Mouse (Mus musculus) stomach, embryonic 14.5 days (tissue): ENCODE measurements around the gene Eddm3b. TPM values are rescaled to one million over a fixed set of nuclear protein-coding genes. Genes with fewer than 3 reads are reported as not detected.

ENCODE experiments used
- ATAC-seq: fragments of 200-750 bp; cut with Nextera tagmentation; 2 replicates; pipeline ENCODE4 v1.8.0; 2017; ENCODE audit warnings: low read depth, moderate TSS enrichment; ENCODE audit not compliant: insufficient number of reproducible peaks, insufficient read depth, low FRiP score
- H3K27ac ChIP-seq: fragments of 300-500 bp; sonication (generic); 2 replicates; pipeline ENCODE4 v1.5.1; 2014; ENCODE audit warnings: mild to moderate bottlenecking, low read length, moderate library complexity, mixed read lengths
- H3K27me3 ChIP-seq: fragments of 300-500 bp; sonication (generic); 2 replicates; pipeline ENCODE4 v1.6.1; 2014; ENCODE audit warnings: low read length, control low read depth, mixed read lengths; ENCODE audit not compliant: control insufficient read depth, insufficient read depth
- H3K36me3 ChIP-seq: fragments of 300-500 bp; sonication (generic); 2 replicates; pipeline ENCODE4 v1.6.1; 2014; ENCODE audit warnings: mild to moderate bottlenecking, control low read depth, low read length, moderate library complexity, mixed read lengths; ENCODE audit not compliant: control insufficient read depth, insufficient read depth
- H3K4me1 ChIP-seq: fragments of 300-500 bp; sonication (generic); 2 replicates; pipeline ENCODE4 v1.6.1; 2014; ENCODE audit warnings: low read length, control low read depth, mixed read lengths; ENCODE audit not compliant: control insufficient read depth, insufficient read depth
- H3K4me2 ChIP-seq: fragments of 300-500 bp; sonication (generic); replicated peaks from 2 replicates; pipeline ENCODE4 v1.6.1; 2014; ENCODE audit warnings: low read depth, low read length, control low read depth
- H3K4me3 ChIP-seq: fragments of 300-500 bp; sonication (generic); 2 replicates; pipeline ENCODE4 v1.5.1; 2014; ENCODE audit warnings: low read depth, low read length, control low read depth
- H3K9ac ChIP-seq: fragments of 300-500 bp; sonication (generic); replicated peaks from 2 replicates; pipeline ENCODE4 v1.6.1; 2014; ENCODE audit warnings: low read depth, mild to moderate bottlenecking, control low read depth, low read length, moderate library complexity, mixed read lengths
- H3K9me3 ChIP-seq: fragments of 300-500 bp; sonication (generic); 2 replicates; pipeline ENCODE4 v1.6.1; 2016; ENCODE audit warnings: low read depth, low read length, control low read depth; ENCODE audit not compliant: control insufficient read depth
- WGBS: fragments of 180-500 bp; shearing (Covaris S2); extraction: QIAGEN DNeasy Blood & Tissue Kit; methylation state at CpG from one replicate; pipeline ENCODE4 v1.1.7; 2014; 5-methylcytosine and 5-hydroxymethylcytosine counted together
- polyA plus RNA-seq: library from polyadenylated mRNA; unstranded; fragments of >200 nt; fragmentation: Nextera tagmentation; extraction: Ambion mirVana; gene quantifications from 2 replicates; pipeline ENCODE4 v1.2.1, GENCODE M21; 2014

Gene Eddm3b
- polyA plus RNA-seq, 1 experiment from 2014 or later = not detected

DNA sequence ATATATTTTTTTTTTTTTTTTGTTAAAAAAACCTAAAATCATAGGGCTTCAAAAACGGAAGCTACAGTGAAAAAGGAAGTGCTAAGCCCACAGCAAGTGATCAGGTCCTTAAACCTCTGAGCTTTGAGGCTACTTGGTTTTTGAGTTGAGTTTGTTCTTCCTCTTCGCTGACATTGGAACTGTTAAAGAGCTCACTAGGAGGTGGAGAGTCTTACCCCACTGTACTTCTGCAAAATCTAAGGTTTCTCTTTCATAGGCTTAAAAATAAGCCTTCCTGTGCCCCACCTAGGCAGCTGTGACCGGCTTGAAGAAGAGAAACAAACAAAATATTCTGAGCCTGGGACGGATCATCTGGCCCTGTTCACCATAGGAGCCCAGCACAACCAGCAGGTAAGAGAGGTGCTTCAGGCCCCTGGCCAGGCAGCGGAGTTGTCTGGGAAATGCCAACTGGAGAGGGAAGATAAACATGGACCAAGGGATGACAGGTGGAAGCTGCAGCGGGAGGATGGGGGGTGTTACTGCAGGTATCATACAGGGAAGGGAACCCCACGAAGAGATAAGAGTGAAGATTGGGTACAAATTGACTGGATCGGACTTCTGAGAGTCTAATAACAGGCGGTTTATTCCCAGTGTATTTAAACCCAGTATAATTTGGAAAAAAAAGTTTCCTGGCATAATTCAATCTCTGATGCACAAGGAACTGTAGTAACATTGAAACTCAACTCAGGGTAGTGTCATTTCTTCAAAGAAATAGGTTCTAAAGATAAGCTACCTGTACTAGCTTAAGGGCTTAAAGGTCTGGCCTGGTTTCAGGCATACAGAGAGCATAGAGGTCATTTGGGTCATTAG, 14.8 kb downstream of the Eddm3b start:
- Histone ChIP-seq H3K4me2 (no peak overlapping the region), H3K9ac (no peak overlapping the region), H3K27ac (no peak overlapping the region), H3K9me3 (no peaks in the 10 kb centered on the region), H3K36me3 (no peaks in the 10 kb centered on the region), H3K4me1 (no peaks in the 10 kb centered on the region), H3K4me3 (no peak overlapping the region), H3K27me3 (no peaks in the 10 kb centered on the region)
- ATAC-seq = no peak
- 77% methylated on average over 9 of the region's 9 CpGs for WGBS

DNA sequence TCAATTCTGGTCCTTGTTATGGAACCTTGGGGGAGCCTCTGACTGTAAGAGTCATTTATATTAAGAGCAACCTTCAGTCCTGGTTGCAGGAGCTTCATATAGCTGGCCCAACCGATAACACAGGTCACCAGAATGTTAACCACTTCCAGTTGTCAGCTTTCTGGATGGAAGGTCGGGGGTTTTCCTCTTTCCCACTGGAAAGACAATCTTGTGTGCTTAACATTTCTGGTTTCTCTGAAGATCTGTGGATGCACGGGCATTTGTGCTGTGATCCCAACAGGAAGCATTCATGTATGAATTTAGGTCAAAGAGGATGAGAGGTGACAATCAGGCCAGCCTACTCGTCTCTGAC, 15.4 kb downstream of the Eddm3b start:
- Histone ChIP-seq H3K4me1 (no peaks in the 10 kb centered on the region), H3K9ac (no peak overlapping the region), H3K9me3 (no peaks in the 10 kb centered on the region), H3K27ac (no peak overlapping the region), H3K27me3 (no peaks in the 10 kb centered on the region), H3K36me3 (no peaks in the 10 kb centered on the region), H3K4me3 (no peak overlapping the region), H3K4me2 (no peak overlapping the region)
- ATAC-seq = no peak
- WGBS = 73% methylated on average over 4 of the region's 4 CpGs

DNA sequence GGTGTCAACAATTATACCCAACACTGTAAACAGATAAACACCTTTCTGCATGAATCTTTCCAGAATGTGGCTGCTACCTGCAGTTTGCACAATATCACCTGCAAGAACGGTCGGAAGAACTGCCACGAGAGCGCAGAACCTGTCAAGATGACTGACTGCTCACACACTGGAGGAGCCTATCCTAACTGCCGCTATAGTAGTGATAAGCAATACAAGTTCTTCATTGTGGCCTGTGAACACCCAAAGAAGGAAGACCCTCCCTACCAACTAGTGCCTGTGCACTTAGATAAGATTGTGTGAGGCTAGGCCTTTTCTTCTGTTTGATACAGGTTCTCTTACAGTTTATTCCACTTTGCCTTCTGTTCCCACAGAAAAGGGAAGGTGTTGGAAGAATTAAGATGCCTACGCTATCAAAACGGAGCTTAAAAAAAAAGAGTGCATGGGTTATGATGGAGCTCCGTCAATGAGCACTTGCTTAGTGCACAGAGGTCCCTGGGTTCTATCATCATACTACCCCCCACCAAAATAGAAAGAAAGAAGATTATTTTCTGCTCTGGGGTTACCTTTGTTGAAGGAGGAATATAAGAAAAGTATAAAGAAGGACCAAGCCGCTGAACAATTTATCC, 16.2 kb downstream of the Eddm3b start:
- Histone ChIP-seq H3K4me1 (no peaks in the 10 kb centered on the region), H3K36me3 (no peaks in the 10 kb centered on the region), H3K4me3 (no peak overlapping the region), H3K9me3 (no peaks in the 10 kb centered on the region), H3K27me3 (no peaks in the 10 kb centered on the region), H3K27ac (no peak overlapping the region), H3K9ac (no peak overlapping the region), H3K4me2 (no peak overlapping the region)
- 78% methylated on average over 9 of the region's 9 CpGs for WGBS
- ATAC-seq = peak; percentile 68; the same call in 1 of the 2 replicates

DNA sequence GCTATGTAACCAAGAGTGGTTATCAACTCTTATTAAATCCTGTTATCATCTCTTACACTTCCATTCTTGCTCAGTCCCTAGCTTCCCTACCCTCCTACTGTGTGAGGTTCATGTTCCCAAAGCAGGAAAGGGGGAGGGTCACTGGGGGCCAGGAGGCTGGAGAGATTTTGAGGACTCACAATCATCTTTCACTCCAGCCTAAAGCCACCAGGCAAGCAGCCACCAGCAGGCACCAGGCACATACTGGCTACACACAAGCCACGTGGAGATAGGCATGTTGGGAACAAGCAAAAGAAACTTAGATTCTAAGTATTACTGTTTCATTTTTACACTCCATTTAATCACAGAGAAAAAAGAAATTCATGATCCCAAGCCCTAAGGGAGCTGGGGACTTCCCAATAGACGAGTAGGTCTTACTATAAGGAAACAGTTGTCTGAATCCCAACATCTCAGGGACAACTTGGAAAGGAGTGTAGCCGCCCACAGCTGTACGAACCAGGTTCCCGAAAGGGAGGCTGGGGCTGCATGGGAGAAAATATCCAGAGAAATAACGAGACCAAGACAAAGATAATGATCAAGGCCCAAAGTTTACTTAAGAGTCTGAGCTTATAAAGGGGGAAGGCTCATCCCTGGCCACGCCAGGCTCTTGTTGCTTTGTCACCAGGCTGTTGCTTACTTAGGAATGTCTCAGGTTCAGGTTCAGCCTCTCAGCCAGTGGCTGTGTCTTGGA, 17.0 kb downstream of the Eddm3b start:
- no peaks in the 10 kb centered on the region for H3K9me3 ChIP-seq
- H3K27me3 ChIP-seq = no peaks in the 10 kb centered on the region
- no peak overlapping the region for H3K27ac ChIP-seq
- H3K4me2 ChIP-seq = no peak overlapping the region
- no peaks in the 10 kb centered on the region for H3K4me1 ChIP-seq
- H3K36me3 ChIP-seq = no peaks in the 10 kb centered on the region
- no peak for ATAC-seq
- H3K4me3 ChIP-seq = no peak overlapping the region
- no peak overlapping the region for H3K9ac ChIP-seq
- 74% methylated on average over 7 of the region's 7 CpGs for WGBS

DNA sequence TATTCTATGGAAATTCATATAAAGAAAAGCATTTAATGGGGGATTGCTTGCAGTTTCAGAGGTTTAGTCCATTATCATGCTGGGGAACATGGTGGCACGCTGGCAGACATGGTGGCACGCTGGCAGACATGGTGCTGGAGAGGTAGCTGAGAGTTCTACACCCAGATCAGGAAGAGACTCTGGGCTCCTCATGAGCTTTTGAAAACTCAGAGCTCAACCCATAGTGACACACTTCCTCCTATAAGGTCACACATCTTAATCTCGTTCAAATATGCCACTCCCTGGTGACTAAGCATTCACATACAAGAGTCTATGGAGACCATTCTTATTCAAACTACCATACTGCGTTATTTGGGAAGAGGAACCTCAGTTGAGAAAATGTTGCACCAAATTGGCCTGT, 18.1 kb downstream of the Eddm3b start:
- H3K9me3 ChIP-seq = no peaks in the 10 kb centered on the region
- WGBS = 80% methylated on average over 4 of the region's 4 CpGs
- no peak overlapping the region for H3K4me3 ChIP-seq
- no peak overlapping the region for H3K27ac ChIP-seq
- no peaks in the 10 kb centered on the region for H3K36me3 ChIP-seq
- no peak overlapping the region for H3K9ac ChIP-seq
- H3K27me3 ChIP-seq = no peaks in the 10 kb centered on the region
- H3K4me1 ChIP-seq = no peaks in the 10 kb centered on the region
- H3K4me2 ChIP-seq = no peak overlapping the region
- peak; percentile 77 for ATAC-seq

DNA sequence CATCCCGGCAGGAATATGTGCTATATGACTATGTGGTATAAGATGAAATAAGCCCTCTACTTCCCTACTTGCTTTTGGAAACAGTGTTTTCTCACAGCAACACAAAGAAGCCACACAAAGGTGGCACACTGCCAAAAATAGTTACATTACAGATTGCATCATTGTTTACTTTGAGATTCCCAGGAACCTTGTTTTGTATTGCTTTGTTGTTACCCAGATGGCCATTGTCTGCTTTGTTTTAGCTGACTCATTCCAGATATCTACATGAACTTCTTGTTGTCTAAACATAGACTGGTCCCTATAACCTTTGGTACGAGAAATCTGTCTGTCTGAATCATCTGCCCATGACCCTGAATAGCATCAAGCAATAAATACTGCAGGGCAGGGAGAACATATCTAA, 26.1 kb downstream of the Eddm3b start:
- no peak overlapping the region for H3K9ac ChIP-seq
- H3K36me3 ChIP-seq = no peaks in the 10 kb centered on the region
- no peaks in the 10 kb centered on the region for H3K4me1 ChIP-seq
- H3K9me3 ChIP-seq = no peaks in the 10 kb centered on the region
- no peak overlapping the region for H3K4me3 ChIP-seq
- no peak for ATAC-seq
- H3K27me3 ChIP-seq = no peaks in the 10 kb centered on the region
- H3K4me2 ChIP-seq = no peak overlapping the region
- 74% methylated on average over 2 of the region's 2 CpGs for WGBS
- no peak overlapping the region for H3K27ac ChIP-seq

DNA sequence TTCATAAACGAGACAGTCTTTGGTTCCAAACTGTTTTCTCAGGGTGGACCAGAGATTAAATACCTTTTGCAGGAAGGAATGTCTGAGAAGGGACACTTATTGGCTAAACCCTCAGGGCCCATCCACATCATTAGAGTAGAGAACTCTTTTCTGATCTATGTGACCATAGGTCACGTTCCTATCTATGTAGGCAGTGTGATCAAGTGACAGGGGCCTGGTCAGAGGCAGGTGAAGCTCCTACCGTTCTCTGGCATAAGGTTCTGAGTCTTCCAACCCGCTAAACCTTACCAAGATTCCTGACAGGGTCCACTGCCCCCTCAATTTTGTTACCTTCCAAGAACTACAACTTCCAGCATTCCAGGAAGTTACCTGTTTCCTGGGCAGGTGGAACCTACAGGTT, 27.9 kb downstream of the Eddm3b start:
- H3K4me1 ChIP-seq = no peaks in the 10 kb centered on the region
- no peak overlapping the region for H3K4me2 ChIP-seq
- H3K4me3 ChIP-seq = no peak overlapping the region
- no peak overlapping the region for H3K27ac ChIP-seq
- H3K36me3 ChIP-seq = no peaks in the 10 kb centered on the region
- 85% methylated on average over 4 of the region's 4 CpGs for WGBS
- no peaks in the 10 kb centered on the region for H3K27me3 ChIP-seq
- H3K9ac ChIP-seq = no peak overlapping the region
- no peak for ATAC-seq
- no peaks in the 10 kb centered on the region for H3K9me3 ChIP-seq

DNA sequence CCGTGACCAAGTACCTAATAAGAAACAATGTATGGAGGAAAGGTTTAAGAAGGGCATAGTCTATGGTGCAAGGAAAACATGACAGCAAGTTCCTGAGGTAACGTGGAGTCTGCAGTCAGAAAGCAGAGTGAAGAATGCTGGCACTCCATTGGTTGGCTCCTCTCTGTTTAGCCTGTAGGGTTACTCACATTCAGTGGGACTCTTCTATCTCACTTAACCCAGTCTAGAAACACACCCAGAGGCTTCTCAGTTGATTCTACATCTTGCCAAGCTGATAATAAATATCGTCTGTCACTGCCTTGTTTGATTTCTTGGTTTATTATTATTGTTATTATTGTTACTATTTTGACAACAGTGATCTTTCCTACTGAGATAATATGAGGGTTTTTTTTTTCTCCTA, 28.3 kb downstream of the Eddm3b start:
- ATAC-seq = no peak; the same call in 1 of the 2 replicates
- Histone ChIP-seq H3K36me3 (no peaks in the 10 kb centered on the region), H3K27ac (no peak overlapping the region), H3K4me3 (no peak overlapping the region), H3K4me2 (no peak overlapping the region), H3K9me3 (no peaks in the 10 kb centered on the region), H3K4me1 (no peaks in the 10 kb centered on the region), H3K9ac (no peak overlapping the region), H3K27me3 (no peaks in the 10 kb centered on the region)
- WGBS = 77% methylated on average over 3 of the region's 3 CpGs
